Mouse (Mus musculus) limb, embryonic 10.5 days (tissue): ENCODE measurements around the gene Aldh8a1. TPM values are rescaled to one million over a fixed set of nuclear protein-coding genes. Genes with fewer than 3 reads are reported as not detected.

Experiments
- DNase-seq: peaks from one replicate; pipeline ENCODE4 v3.0.0-alpha.2; 2017; ENCODE audit warnings: low spot score
- H3K27ac ChIP-seq: fragments of 300-500 bp; sonication (generic); 2 replicates; pipeline ENCODE4 v1.5.1; 2016; ENCODE audit warnings: mild to moderate bottlenecking
- H3K27me3 ChIP-seq: fragments of 300-500 bp; sonication (generic); 2 replicates; pipeline ENCODE4 v1.6.1; 2016; ENCODE audit warnings: low read depth, mild to moderate bottlenecking; ENCODE audit not compliant: poor library complexity, severe bottlenecking
- H3K36me3 ChIP-seq: fragments of 300-500 bp; sonication (generic); 2 replicates; pipeline ENCODE4 v1.6.1; 2016; ENCODE audit warnings: mild to moderate bottlenecking, moderate library complexity
- H3K4me1 ChIP-seq: fragments of 300-500 bp; sonication (generic); 2 replicates; pipeline ENCODE4 v1.6.1; 2016
- H3K4me3 ChIP-seq: fragments of 300-500 bp; sonication (generic); 2 replicates; pipeline ENCODE4 v1.5.1; 2016; ENCODE audit warnings: mild to moderate bottlenecking, moderate library complexity
- H3K9me3 ChIP-seq: fragments of 300-500 bp; sonication (generic); replicated peaks from 2 replicates; pipeline ENCODE4 v1.6.1; 2016; ENCODE audit warnings: mild to moderate bottlenecking
- WGBS: fragments of 180-500 bp; shearing (Covaris S2); methylation state at CpG from one replicate; pipeline ENCODE4 v1.1.7; 2016; 5-methylcytosine and 5-hydroxymethylcytosine counted together
- polyA plus RNA-seq: library from polyadenylated mRNA; unstranded; fragments of >200 nt; fragmentation: Nextera tagmentation; extraction: Ambion mirVana; gene quantifications from 2 replicates; pipeline ENCODE4 v1.2.1, GENCODE M21; 2016

Gene Aldh8a1
- polyA plus RNA-seq, 1 experiment from 2014 or later: 0.08 TPM

DNA sequence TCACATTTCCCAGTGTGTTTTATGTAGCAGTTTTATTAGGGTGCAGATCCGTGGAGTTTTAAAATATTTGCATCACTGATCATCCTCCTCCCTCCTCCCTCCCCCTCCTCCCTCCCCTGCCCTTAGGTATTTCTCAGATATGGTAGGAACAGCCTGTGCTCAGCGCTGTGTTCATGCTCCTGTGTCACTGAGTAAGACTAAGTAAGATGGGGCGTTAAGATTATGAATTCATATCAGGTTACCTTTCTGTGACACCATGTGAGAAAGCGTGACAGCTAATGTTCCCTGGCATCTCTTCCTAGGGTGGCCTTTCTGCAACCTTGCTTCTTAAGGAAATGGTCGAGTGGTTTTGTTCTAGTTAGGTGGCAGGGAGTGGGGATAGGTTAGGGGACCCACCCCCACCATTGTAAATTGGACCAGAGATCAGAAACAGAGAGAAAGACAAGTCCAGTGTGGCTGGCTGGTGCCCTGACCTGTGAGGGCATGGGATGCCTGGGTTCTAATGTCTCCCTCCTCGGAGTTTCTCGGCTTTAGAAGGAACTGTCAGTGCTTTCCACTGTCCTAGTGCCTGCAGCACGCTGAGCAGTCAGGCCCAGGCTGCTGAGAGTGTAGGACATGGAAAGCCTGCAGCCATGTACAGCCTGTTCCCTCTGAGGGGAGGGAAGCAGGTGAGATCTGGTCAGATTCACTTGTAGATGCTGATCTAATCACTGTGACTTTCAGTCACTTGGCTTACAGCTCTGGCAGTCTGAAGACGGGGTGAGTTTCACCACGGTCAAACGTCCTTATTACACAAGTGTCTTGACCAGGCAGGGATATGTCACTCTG lies 28.8 kb downstream of the Aldh8a1 start:
- Histone ChIP-seq H3K27ac (no peak overlapping the region), H3K9me3 (no peaks in the 10 kb centered on the region), H3K36me3 (no peaks in the 10 kb centered on the region), H3K4me1 (no peaks in the 10 kb centered on the region), H3K4me3 (no peak overlapping the region), H3K27me3 (no peaks in the 10 kb centered on the region)
- 83% methylated on average over 11 of the region's 11 CpGs for WGBS
- no peak for DNase-seq

DNA sequence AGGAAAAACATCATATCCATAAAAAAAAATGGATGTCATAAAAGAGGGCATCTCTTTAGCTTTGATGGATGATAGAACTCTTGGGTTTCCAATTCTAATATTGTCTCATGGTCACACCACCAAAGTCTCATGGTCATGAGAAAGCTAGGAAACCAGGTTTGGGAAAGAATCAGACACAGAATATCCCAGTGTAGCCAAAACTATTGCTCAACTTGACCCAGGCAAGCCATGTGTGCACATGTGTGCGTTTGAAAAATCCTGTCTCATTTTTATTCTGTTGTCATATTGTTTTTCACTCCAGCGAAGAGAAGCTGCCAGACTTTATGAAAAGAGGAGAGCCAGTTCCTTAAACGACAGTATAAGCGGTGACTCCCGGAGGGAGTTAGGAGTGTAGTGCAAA lies 33.6 kb downstream of the Aldh8a1 start:
- H3K4me1 ChIP-seq: no peaks in the 10 kb centered on the region
- no peaks in the 10 kb centered on the region for H3K27me3 ChIP-seq
- WGBS: 90% methylated on average over 5 of the region's 5 CpGs
- DNase-seq: no peak
- no peaks in the 10 kb centered on the region for H3K9me3 ChIP-seq
- no peaks in the 10 kb centered on the region for H3K36me3 ChIP-seq
- no peak overlapping the region for H3K27ac ChIP-seq
- H3K4me3 ChIP-seq: no peak overlapping the region

DNA sequence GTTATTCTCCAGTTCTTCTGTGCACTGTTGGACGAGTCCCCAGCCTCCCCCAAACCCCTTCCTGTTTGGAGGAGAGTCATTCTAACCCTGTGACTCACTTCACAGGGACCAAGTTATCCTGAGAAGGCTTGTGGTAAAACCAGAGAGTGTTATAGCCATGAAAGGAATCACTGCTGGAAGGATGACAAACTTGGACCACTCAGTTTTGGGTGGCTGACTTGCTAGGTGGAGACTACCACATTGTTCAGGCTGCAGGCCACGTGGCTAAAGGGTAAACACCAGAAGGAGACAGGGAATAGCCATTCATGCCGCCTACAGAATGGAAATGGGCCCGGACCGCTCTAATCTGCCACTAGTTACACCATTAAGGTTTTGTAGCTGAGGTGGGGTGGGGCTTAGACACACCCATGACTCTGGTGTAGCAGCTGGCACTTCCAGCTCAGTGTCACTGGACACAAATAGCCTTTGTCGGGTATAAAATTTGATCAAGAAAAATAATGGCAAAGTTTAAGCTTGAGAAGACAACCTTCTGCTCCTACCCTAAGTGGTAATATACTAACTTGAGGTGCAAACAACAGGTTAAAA lies 34.6 kb downstream of the Aldh8a1 start:
- H3K27me3 ChIP-seq: no peaks in the 10 kb centered on the region
- H3K4me3 ChIP-seq: no peak overlapping the region
- H3K9me3 ChIP-seq: no peaks in the 10 kb centered on the region
- no peak overlapping the region for H3K27ac ChIP-seq
- H3K4me1 ChIP-seq: no peaks in the 10 kb centered on the region
- WGBS: 80% methylated on average over 6 of the region's 6 CpGs
- no peaks in the 10 kb centered on the region for H3K36me3 ChIP-seq
- DNase-seq: no peak

DNA sequence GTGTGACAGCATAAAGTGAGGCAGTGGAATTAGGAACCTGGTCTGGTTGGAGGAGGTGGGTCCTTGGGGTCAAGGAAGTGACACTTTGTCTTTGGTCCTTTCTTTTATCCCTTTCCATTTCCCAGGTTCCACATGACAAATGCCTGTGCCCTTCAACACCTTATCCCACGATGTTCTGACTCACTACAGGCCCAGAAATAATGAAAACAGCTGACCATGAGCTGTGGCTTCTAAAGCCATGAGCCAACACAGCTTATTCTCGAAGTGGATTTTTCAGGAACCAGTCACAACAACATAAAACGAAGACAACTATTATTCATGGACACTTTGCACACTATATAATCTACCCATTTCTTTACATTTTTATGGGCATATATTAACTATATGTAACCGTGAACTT lies 37.9 kb downstream of the Aldh8a1 start:
- 72% methylated on average over 4 of the region's 4 CpGs for WGBS
- Histone ChIP-seq H3K36me3 (no peaks in the 10 kb centered on the region), H3K27ac (no peak overlapping the region), H3K4me1 (no peaks in the 10 kb centered on the region), H3K27me3 (no peaks in the 10 kb centered on the region), H3K4me3 (no peak overlapping the region), H3K9me3 (no peaks in the 10 kb centered on the region)
- DNase-seq: no peak

DNA sequence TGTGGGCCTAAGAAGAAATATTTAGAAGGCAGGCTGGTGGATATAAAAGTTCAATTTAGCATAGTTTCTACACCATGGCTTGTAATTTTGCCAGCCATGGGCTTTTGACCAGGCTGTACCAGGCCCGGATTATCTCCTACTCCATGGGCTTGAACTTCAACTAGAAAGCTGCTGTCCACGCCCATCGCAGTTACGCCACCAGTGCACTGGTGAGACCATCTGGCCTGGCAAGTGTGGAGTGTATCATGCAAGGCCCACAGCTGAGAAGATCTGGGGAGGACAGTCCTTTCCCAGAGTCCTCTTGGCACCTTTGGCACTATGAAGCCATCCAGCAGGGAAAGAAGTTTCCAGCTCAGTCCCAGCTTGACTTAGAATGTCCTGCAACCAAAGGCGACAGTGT lies 39.1 kb downstream of the Aldh8a1 start:
- DNase-seq: no peak
- H3K4me1 ChIP-seq: no peaks in the 10 kb centered on the region
- no peaks in the 10 kb centered on the region for H3K36me3 ChIP-seq
- no peaks in the 10 kb centered on the region for H3K27me3 ChIP-seq
- WGBS: 90% methylated on average over 5 of the region's 5 CpGs
- H3K9me3 ChIP-seq: no peaks in the 10 kb centered on the region
- no peak overlapping the region for H3K4me3 ChIP-seq
- no peak overlapping the region for H3K27ac ChIP-seq

DNA sequence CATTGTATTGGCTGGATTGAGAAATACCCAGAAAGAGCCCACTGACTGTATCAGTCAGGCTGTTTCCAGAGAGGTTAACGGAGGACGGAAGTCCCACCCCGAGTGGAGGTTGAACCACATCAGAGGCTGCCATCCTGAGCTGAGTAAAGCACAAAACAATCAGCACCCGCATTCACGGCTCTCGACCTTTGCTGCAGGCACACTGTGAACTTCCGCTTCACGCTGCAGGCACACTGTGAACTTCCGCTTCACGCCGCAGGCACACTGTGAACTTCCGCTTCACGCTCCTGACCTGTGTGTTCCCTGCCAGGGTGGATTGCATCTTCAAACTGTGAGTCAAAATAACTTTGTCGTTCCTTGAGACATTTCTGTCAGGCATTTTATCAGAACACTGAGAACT lies 42.1 kb downstream of the Aldh8a1 start:
- H3K4me1 ChIP-seq: no peaks in the 10 kb centered on the region
- 90% methylated on average over 14 of the region's 14 CpGs for WGBS

DNA sequence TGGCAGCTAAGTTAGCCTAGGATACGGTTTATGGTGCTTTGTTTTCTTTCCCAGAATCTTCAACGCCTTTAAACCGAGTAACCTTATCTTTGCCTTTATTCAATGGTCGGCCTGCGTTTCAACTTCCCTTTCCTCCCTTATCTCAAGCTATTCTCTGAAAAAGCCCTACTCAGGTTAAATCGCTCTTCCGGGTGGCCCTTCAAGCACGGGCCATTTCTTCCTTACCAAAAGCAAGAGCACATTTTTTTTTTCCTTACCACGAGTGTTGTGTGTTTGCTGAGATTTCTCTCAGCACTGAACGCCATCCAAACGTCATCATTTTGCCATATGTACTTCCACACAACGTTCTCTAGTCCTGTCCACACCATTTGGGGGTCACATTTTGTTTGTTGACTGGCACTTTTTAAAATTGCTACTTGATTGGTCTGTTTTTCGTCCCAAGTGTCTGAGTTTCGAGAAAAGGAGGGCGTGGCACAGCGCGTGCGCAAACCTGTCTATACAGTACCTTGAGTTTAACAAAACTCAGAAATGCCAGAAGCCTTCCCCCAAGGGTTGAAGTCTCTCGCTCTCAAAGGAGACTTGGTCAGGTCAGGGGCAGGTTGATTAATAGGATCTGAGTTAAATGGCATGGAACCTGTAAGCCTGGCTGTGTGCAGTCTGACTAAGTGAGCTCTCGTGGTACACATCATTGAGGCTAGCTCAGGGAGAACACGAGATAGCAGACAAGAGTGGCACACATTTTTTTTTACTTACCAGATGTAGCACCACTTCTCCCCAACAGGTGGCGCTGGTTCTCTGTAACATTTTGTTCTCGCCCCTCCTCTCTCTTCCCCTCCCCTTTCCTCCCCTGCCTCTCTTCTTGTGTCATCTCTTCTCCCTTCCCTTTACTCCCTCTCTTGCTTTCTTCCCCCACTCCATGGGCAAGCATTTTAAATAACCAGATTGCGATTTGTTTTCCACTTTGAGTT lies 43.6 kb downstream of the Aldh8a1 start:
- no peaks in the 10 kb centered on the region for H3K27me3 ChIP-seq
- H3K4me1 ChIP-seq: no peaks in the 10 kb centered on the region
- 76% methylated on average over 24 of the region's 24 CpGs for WGBS
- DNase-seq: peak; percentile 64
- H3K27ac ChIP-seq: no peak overlapping the region
- H3K36me3 ChIP-seq: no peaks in the 10 kb centered on the region
- no peaks in the 10 kb centered on the region for H3K9me3 ChIP-seq
- no peak overlapping the region for H3K4me3 ChIP-seq

More for the DNA sequence above, 42.1 kb downstream of the Aldh8a1 start:
- Histone ChIP-seq H3K4me3 (no peak overlapping the region), H3K36me3 (no peaks in the 10 kb centered on the region), H3K27ac (no peak overlapping the region), H3K9me3 (no peaks in the 10 kb centered on the region), H3K27me3 (no peaks in the 10 kb centered on the region)
- no peak for DNase-seq

DNA sequence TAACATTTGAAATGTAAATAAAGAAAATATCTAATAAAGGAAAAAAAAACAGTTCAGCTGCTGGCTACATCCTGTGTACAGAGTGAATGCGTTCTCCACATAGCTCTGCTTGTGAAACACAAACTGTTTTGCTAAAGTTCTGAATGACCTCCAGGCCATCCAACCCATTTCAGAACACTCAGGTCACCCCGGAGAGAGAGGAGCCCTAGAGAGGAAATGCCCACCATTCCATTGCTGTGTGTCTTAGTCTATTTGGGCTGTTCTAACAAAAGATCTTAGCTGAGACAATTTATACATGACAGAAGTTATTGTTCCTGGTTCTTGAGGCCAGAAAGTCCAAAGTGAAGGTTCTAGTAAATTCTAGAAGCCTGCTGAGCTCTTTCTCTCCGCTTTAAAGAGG lies 49.4 kb downstream of the Aldh8a1 start:
- no peak overlapping the region for H3K4me3 ChIP-seq
- no peak overlapping the region for H3K27ac ChIP-seq
- H3K36me3 ChIP-seq: no peaks in the 10 kb centered on the region
- H3K4me1 ChIP-seq: no peaks in the 10 kb centered on the region
- 80% methylated on average over 3 of the region's 3 CpGs for WGBS
- no peaks in the 10 kb centered on the region for H3K27me3 ChIP-seq
- DNase-seq: no peak
- no peaks in the 10 kb centered on the region for H3K9me3 ChIP-seq

DNA sequence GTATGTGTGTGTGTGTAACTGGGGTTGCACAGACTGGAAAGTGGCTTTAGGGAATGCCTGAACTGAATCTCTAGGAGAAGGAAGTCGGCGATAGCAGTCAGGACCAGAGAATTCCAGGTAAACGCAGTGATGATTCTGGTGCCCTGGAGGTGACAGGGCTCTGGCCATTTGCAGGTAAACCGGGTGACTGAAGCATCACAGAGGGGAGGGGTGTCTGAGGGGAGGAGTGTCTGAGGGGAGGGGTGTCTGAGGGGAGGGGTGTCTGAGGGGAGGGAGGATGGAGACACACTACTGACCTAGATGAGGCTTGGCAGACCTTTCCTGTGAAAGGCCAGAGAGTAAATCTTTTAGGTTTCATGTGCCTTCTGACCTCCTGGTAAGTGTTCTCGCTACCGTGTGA lies 50.9 kb downstream of the Aldh8a1 start:
- no peaks in the 10 kb centered on the region for H3K27me3 ChIP-seq
- H3K9me3 ChIP-seq: no peaks in the 10 kb centered on the region
- no peak for DNase-seq
- WGBS: 64% methylated on average over 6 of the region's 6 CpGs
- no peak overlapping the region for H3K27ac ChIP-seq
- no peaks in the 10 kb centered on the region for H3K36me3 ChIP-seq
- H3K4me3 ChIP-seq: no peak overlapping the region
- H3K4me1 ChIP-seq: no peaks in the 10 kb centered on the region

DNA sequence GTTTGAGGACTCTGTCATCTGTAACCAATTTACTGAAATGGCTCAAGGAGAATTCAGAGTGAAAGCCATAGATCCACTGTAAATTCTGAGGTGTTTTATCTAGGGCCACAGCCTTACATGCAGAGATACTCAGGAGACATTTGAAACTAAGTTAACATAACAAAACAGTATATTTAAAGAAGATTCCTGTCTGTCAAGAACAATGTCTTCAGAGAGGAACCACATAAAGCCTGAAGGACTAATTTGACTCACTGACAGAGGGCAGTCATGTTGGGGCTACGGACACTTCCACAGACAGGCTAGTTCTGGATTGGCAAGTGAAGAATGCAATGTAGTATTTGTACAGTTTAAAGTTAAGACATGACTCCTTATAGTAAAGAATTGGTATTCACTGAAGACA lies 62.2 kb downstream of the Aldh8a1 start:
- Histone ChIP-seq H3K36me3 (no peaks in the 10 kb centered on the region), H3K4me3 (no peak overlapping the region), H3K4me1 (peaks cover 13% of the 10 kb centered on the region), H3K27ac (no peak overlapping the region), H3K27me3 (no peaks in the 10 kb centered on the region), H3K9me3 (no peaks in the 10 kb centered on the region)
- 92% methylated on average over 1 of the region's 1 CpGs for WGBS
- no peak for DNase-seq

DNA sequence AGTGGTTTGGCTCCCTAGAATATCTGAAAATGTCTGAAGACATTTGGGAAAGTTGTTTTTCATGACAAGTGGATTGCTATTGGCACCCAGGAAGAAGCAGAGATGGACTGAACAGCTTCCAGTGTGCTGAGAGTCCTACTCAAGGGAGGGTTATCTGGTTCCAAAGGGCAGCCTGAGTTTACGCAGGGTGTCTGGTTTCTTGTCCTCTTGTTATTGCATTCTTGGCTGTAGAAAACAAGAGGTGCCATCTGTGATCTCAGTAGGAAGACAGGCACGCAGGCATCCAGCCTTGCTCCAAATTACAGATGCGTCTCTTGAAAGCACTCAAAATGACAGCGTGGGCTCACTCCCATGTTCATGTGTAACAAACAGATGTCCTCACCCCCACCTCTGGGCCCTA lies 63.9 kb downstream of the Aldh8a1 start:
- no peaks in the 10 kb centered on the region for H3K9me3 ChIP-seq
- no peak overlapping the region for H3K27ac ChIP-seq
- no peaks in the 10 kb centered on the region for H3K36me3 ChIP-seq
- no peak overlapping the region for H3K4me3 ChIP-seq
- no peak for DNase-seq
- 37% methylated on average over 4 of the region's 4 CpGs for WGBS
- peaks cover 14% of the 10 kb centered on the region for H3K4me1 ChIP-seq
- no peaks in the 10 kb centered on the region for H3K27me3 ChIP-seq

DNA sequence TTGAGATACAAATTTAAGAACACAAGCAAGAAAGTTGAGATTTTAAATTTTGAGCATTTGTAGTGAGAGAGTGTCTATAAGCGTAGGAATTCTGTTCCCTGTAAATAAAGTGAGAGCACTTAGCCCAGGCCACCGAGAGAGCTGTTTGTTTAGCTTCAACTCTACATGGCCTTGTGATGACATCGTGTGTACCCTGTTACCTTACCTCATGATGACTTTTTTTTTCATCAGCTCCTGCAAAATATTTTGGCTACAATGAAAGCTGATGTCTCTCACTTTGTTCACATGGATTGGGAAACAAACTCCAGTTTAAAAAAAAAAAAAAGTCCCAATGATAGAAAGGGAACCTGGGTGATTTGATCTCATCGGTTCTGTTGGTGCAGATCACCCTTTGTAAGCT lies 64.6 kb downstream of the Aldh8a1 start:
- no peak overlapping the region for H3K27ac ChIP-seq
- 79% methylated on average over 4 of the region's 4 CpGs for WGBS
- H3K4me1 ChIP-seq: peaks cover 14% of the 10 kb centered on the region
- H3K4me3 ChIP-seq: no peak overlapping the region
- H3K36me3 ChIP-seq: no peaks in the 10 kb centered on the region
- no peaks in the 10 kb centered on the region for H3K9me3 ChIP-seq
- no peak for DNase-seq
- no peaks in the 10 kb centered on the region for H3K27me3 ChIP-seq
